Comparison of ENCODE assay signal across 8 mouse cellular contexts in genomic region chr1:191305610-191306009, GRCm38 (mm10). TPM values are rescaled to one million over a fixed set of nuclear protein-coding genes. Genes with fewer than 3 reads are reported as not detected.
DNase-seq lines count a peak whose midpoint lies in the region; ATAC-seq and TF ChIP-seq lines count a peak whose summit lies in the region.

No protein-coding gene starts in this region.

- H3K4me2 ChIP-seq in kidney, embryonic 15.5 days = no peak overlapping the region

- peaks cover 3% of the 10 kb centered on the region; the same call in 1 of the 2 replicates for H3K4me1 ChIP-seq in kidney, embryonic 15.5 days
- H3K4me1 ChIP-seq in E14TG2a.4 (replicated peaks; ENCODE audit: low read depth, low read length) = peaks cover 21% of the 10 kb centered on the region

- H3K9me3 ChIP-seq in kidney, embryonic 15.5 days (replicated peaks) = no peaks in the 10 kb centered on the region
- H3K9me3 ChIP-seq in E14TG2a.4 (ENCODE audit: low read length) = no peaks in the 10 kb centered on the region

- H3K4me3 ChIP-seq in kidney, embryonic 15.5 days (replicated peaks) = no peak overlapping the region
- no peak overlapping the region for H3K4me3 ChIP-seq in E14TG2a.4 (replicated peaks; ENCODE audit: low read length)

- peak; percentile 46; the same call in 1 of the 2 replicates for ATAC-seq in kidney, embryonic 15.5 days (replicated peaks; ENCODE audit: low FRiP score)
- peak; percentile 65; the same call in 1 of the 2 replicates for ATAC-seq in granulocyte monocyte progenitor cell, adult 5-6 weeks (replicated peaks; ENCODE audit: poor library complexity, severe bottlenecking)

- no peak overlapping the region for H3K27ac ChIP-seq in kidney, embryonic 15.5 days

- DNase-seq in kidney, postnatal 10 days = no peak
- DNase-seq in B cell, adult 2 months = peak; percentile 41 to 50
- DNase-seq in right cerebral cortex, postnatal 14 days = no peak
- no peak for DNase-seq in testis, postnatal 14 days (ENCODE audit: low spot score)
- DNase-seq in kidney, adult 11 months = no peak

- no peak overlapping the region for H3K9ac ChIP-seq in kidney, embryonic 15.5 days

- 62% methylated on average over 7 of the region's 7 CpGs for WGBS in kidney, embryonic 15.5 days

- no peaks in the 10 kb centered on the region for H3K27me3 ChIP-seq in kidney, embryonic 15.5 days
- no peaks in the 10 kb centered on the region for H3K27me3 ChIP-seq in E14TG2a.4 (ENCODE audit: insufficient read depth, low read length)

- H3K36me3 ChIP-seq in kidney, embryonic 15.5 days = peaks cover 21% of the 10 kb centered on the region
- no peaks in the 10 kb centered on the region for H3K36me3 ChIP-seq in E14TG2a.4 (ENCODE audit: insufficient read depth, low read length)

- peak; percentile 56 for TF ChIP-seq CTCF in E14TG2a.4 (conservative IDR thresholded peaks at IDR 0.05; ENCODE audit: low read length)

RNA-seq across cellular contexts. Expression of gene Nenf, which starts 12.4 kb away (rescaled TPM):
- 93.6 and 98.5 TPM in 2 replicates for polyA plus RNA-seq in kidney, embryonic 15.5 days (2015; fragmentation: Nextera tagmentation; extraction: Ambion mirVana)
- 36.7 and 54.4 TPM in 2 replicates for total RNA-seq in granulocyte monocyte progenitor cell, adult 5-6 weeks (2014; fragmentation: Nextera tagmentation)
- total RNA-seq in granulocyte monocyte progenitor cell, adult 5-6 weeks (2017) = 5.5 and 9.8 TPM in 2 replicates

RNA-seq across cellular contexts. Expression of gene Tmem206, which starts 20.1 kb away (rescaled TPM):
- polyA plus RNA-seq in kidney, embryonic 15.5 days (2015; fragmentation: Nextera tagmentation; extraction: Ambion mirVana) = 21.3 and 24.7 TPM in 2 replicates
- 25.5 and 27.2 TPM in 2 replicates for total RNA-seq in granulocyte monocyte progenitor cell, adult 5-6 weeks (2014; fragmentation: Nextera tagmentation)
- 19.7 and 23.2 TPM in 2 replicates for total RNA-seq in granulocyte monocyte progenitor cell, adult 5-6 weeks (2017)

Comparison
In these comparisons a context has a peak if more than half of its experiments do, and no peak if none do; other contexts are left out.
1. DNase-seq: peak in B cell, adult 2 months (2 of 2); none in kidney, postnatal 10 days (single experiment), right cerebral cortex, postnatal 14 days (single experiment), testis, postnatal 14 days (single experiment) and kidney, adult 11 months (single experiment).